Mouse (Mus musculus) lung, adult 2 months (tissue): ENCODE measurements around the gene Rtkn. TPM values are rescaled to one million over a fixed set of nuclear protein-coding genes. Genes with fewer than 3 reads are reported as not detected.
"Not testable (repeated sequence)": the region's sequence is repeated elsewhere in the genome, so short reads cannot be mapped to it uniquely, and the experiment has no call there.

Experiments used
- DNase-seq: peaks from one replicate; pipeline ENCODE4 v3.0.0; 2022
- H3K4me1 ChIP-seq: fragments of 200-500 bp; 2 replicates; pipeline ENCODE4 v1.6.1; 2011; ENCODE audit warnings: low read length; ENCODE audit not compliant: control insufficient read depth, insufficient read depth
- H3K4me3 ChIP-seq: fragments of 200-500 bp; replicated peaks from 2 replicates; pipeline ENCODE3; 2011; ENCODE audit warnings: low read depth, mild to moderate bottlenecking, control low read depth, low read length; ENCODE audit errors: extremely low read depth
- CTCF ChIP-seq: fragments of 200-500 bp; IDR thresholded peaks from 2 replicates; pipeline ENCODE4 v1.5.1; 2011; ENCODE audit warnings: mild to moderate bottlenecking, low read length, control low read depth; ENCODE audit not compliant: insufficient read depth
- POLR2A ChIP-seq: fragments of 200-500 bp; IDR thresholded peaks from 2 replicates; pipeline ENCODE4 v1.6.1; 2011; ENCODE audit warnings: low read depth, mild to moderate bottlenecking, control low read depth, low read length, borderline replicate concordance; ENCODE audit errors: extremely low read depth
- WGBS: fragments of 180-500 bp; shearing (Covaris S2); methylation state at CpG from one replicate; pipeline ENCODE4 v1.1.7; 2018; 5-methylcytosine and 5-hydroxymethylcytosine counted together
- polyA plus RNA-seq: library from polyadenylated mRNA; depleted of rRNA; stranded (reverse); fragments of >200 nt; gene quantifications from 2 replicates; pipeline ENCODE4 v1.2.3, GENCODE M21; 2012

Rtkn gene
- polyA plus RNA-seq, 1 experiment: 110 TPM

GRCm38 (mm10) chr6:83147280-83147679, 12.0 kb downstream of the Rtkn start:
- H3K4me1 ChIP-seq: no peaks in the 10 kb centered on the region
- no peak for TF ChIP-seq CTCF
- TF ChIP-seq POLR2A: no peak
- no peak for DNase-seq
- 58% methylated on average over 7 of the region's 7 CpGs for WGBS
- H3K4me3 ChIP-seq: no peak overlapping the region

GRCm38 (mm10) chr6:83151721-83152120, 16.5 kb downstream of the Rtkn start:
- no peak for TF ChIP-seq CTCF
- TF ChIP-seq POLR2A: no peak
- WGBS: 53% methylated on average over 8 of the region's 8 CpGs
- no peak for DNase-seq

GRCm38 (mm10) chr6:83153038-83153437, 17.8 kb downstream of the Rtkn start:
- WGBS: 85% methylated on average over 12 of the region's 12 CpGs
- no peak overlapping the region for H3K4me3 ChIP-seq
- no peaks in the 10 kb centered on the region for H3K4me1 ChIP-seq
- TF ChIP-seq CTCF: no peak
- TF ChIP-seq POLR2A: no peak
- DNase-seq: no peak

More at GRCm38 (mm10) chr6:83151721-83152120, 16.5 kb downstream of the Rtkn start:
- Histone ChIP-seq H3K4me3 (no peak overlapping the region), H3K4me1 (no peaks in the 10 kb centered on the region)

GRCm38 (mm10) chr6:83153485-83153884, 18.2 kb downstream of the Rtkn start:
- Histone ChIP-seq H3K4me1 (no peaks in the 10 kb centered on the region), H3K4me3 (no peak overlapping the region)
- TF ChIP-seq CTCF: no peak
- no peak for DNase-seq
- WGBS: 64% methylated on average over 5 of the region's 5 CpGs

- 8% methylated on average over 23 of the region's 23 CpGs for WGBS
- TF ChIP-seq CTCF (no peak), POLR2A (no peak)
- DNase-seq: no peak
- no peaks in the 10 kb centered on the region for H3K4me1 ChIP-seq
- peak overlapping the region; percentile 54 for H3K4me3 ChIP-seq
Measured at GRCm38 (mm10) chr6:83155552-83156238, 20.4 kb downstream of the Rtkn start.

- WGBS: 1% methylated on average over 32 of the region's 32 CpGs
- TF ChIP-seq CTCF (no peak), POLR2A (no peak)
- H3K4me1 ChIP-seq: no peaks in the 10 kb centered on the region
- peak within 1 kb of the TSS; percentile 54 for H3K4me3 ChIP-seq
- DNase-seq: peak; percentile 54
Measured at GRCm38 (mm10) chr6:83156259-83156684, 21.0 kb downstream of the Rtkn start, which contains the start of the genes Wdr54 and 1700003E16Rik. Gene Wdr54 (minus strand): TSS chr6:83156397. Gene 1700003E16Rik (plus strand): TSS chr6:83156404.

GRCm38 (mm10) chr6:83159456-83159855, 24.2 kb downstream of the Rtkn start:
- WGBS: 14% methylated on average over 3 of the region's 3 CpGs
- H3K4me3 ChIP-seq, H3K4me1 ChIP-seq, DNase-seq: not testable (repeated sequence)

GRCm38 (mm10) chr6:83161442-83161841, 26.2 kb downstream of the Rtkn start:
- 17% methylated on average over 19 of the region's 19 CpGs for WGBS
- no peak for DNase-seq
- Histone ChIP-seq H3K4me1 (no peaks in the 10 kb centered on the region; the same call in 1 of the 2 replicates), H3K4me3 (no peak overlapping the region)
- TF ChIP-seq CTCF (no peak), POLR2A (no peak)

GRCm38 (mm10) chr6:83161921-83162641, 26.8 kb downstream of the Rtkn start:
- TF ChIP-seq POLR2A (no peak), CTCF (no peak)
- Histone ChIP-seq H3K4me1 (peaks cover 1% of the 10 kb centered on the region; the same call in 1 of the 2 replicates), H3K4me3 (peak overlapping the region; percentile 53)
- peak; percentile 69 for DNase-seq
- WGBS: 3% methylated on average over 49 of the region's 49 CpGs

- peak overlapping the region; percentile 53 for H3K4me3 ChIP-seq
- TF ChIP-seq POLR2A (no peak), CTCF (peak; percentile 52)
- 1% methylated on average over 8 of the region's 8 CpGs for WGBS
- DNase-seq: no peak
- peaks cover 3% of the 10 kb centered on the region for H3K4me1 ChIP-seq
Measured at GRCm38 (mm10) chr6:83162701-83163100, 27.4 kb downstream of the Rtkn start.
